Mouse (Mus musculus): ENCODE measurements around the gene Ulk4. TPM values are rescaled to one million over a fixed set of nuclear protein-coding genes. Genes with fewer than 3 reads are reported as not detected.

Gene Ulk4
- total RNA-seq, 1 experiment from 2014 or later, result 2.7 TPM

DNA sequence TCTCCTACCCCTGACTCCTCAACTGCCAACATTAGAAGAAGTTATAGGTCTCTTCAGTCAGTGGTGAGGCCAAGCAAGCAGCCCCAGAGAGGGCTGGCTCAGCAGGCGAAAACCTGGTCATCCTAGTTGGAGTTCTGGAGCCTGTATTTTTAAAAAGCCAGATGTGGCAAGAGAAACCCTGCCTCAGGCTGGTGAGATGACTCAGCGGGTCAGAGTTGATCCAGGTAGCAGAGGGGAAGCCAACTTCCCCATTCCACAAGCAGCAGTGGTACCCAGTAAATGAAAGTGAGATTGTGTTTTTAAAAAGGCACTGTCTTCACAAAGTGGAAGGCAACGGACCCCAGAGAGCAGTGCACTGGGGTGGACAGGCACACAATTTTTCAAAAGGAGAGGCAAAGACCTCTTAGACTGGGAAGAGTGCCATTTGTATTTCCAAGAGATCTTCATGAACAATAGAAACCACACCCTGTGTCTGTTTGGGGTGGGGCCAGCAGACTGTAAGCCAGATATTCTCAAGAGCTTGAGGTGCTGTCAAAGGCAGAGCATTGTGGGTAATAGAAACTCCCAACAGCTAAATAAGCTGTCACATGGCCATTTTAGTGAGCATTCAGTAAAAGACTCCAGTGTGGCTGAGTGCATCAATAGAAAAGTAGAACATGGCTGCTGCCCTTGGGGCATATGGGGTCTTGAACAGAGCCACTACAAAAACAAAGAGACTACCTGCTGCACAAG lies 314.9 kb downstream of the Ulk4 start:
- ATAC-seq (replicated peaks in 1 of 2; ENCODE audit: insufficient read depth in 1 of 2, low FRiP score in 2 of 2, low TSS enrichment in 1 of 2, low read depth in 1 of 2, poor library complexity in 2 of 2, severe bottlenecking in 2 of 2), result peak; percentile 52 to 71

DNA sequence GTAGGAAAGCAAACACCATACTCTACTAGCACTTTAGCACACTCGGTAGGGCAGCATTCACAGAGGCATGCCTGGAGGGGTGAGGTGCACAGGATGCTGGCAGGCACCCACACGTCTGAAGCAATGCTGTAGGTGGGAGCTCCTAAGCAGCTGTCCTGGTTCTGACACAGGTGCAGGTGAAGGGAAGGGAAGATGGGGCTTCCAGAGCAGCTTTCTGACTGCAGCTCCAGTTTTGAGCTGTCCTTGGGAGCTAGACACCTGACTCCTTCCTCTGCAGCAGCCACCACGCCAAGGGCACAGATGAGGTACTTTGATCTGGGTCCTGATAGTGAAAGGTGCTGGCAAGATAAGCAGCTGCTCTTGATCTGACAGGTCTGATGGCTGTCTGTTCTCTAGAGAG lies 315.5 kb downstream of the Ulk4 start:
- ATAC-seq (replicated peaks in 1 of 2; ENCODE audit: insufficient read depth in 1 of 2, low FRiP score in 2 of 2, low TSS enrichment in 1 of 2, low read depth in 1 of 2, poor library complexity in 2 of 2, severe bottlenecking in 2 of 2), result no peak

DNA sequence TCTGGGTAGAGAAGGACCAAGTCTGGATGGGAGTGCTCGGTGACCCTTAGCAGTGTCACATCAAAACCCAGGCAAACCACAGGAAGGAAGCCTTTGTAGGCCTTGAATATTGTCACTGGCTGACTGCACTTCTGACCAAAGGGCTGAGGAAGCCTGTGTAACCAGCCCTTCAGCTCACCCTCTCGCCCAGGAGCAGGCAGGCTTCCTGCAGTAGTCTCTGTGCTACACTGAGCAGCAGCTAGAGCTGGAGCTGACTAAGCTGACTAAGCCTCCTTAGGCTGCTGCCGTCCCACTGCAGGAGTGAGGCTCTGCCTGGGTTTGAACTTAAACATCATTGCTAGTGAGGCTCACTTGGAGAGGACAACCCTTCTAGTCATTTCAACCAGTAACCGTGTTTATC lies 316.4 kb downstream of the Ulk4 start:
- ATAC-seq (replicated peaks in 1 of 2; ENCODE audit: insufficient read depth in 1 of 2, low FRiP score in 2 of 2, low TSS enrichment in 1 of 2, low read depth in 1 of 2, poor library complexity in 2 of 2, severe bottlenecking in 2 of 2), result peak; percentile 50 to 57; a peak in 3 of 4 replicates

DNA sequence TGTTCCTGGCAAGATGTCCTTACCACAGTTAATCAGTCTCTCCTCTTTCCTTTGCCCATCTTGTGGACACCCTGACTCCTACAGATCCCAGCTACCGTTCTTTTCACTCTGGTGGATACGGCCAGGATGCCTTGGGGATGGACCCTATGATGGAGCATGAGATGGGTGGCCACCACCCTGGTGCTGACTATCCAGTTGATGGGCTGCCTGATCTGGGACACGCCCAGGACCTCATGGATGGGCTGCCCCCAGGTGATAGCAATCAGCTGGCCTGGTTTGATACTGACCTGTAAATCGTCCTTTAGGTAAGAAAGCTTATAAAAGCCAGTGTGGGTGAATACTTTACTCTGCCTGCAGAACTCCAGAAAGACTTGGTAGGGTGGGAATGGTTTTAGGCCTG lies 317.8 kb downstream of the Ulk4 start:
- ATAC-seq (replicated peaks in 1 of 2; ENCODE audit: insufficient read depth in 1 of 2, low FRiP score in 2 of 2, low TSS enrichment in 1 of 2, low read depth in 1 of 2, poor library complexity in 2 of 2, severe bottlenecking in 2 of 2), result no peak

DNA sequence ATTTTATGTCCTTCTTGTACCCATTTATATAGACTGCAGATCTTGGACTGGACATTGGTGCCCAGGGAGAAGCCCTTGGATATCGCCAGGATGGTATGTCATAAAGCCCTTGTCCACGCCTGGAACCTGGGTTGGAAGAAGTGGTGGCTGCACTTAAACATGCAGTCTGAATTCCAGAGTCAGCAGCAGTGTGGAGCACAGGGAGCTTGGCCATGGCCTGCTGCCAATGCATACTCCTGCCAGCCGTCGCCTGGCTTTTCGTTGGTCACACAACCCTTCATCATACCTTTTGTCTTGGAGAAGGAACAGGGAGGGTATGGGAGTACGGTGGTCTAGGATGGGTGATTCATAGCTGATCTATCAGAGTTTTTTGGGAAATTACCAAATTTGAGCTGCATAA lies 318.4 kb downstream of the Ulk4 start:
- ATAC-seq (replicated peaks in 1 of 2; ENCODE audit: insufficient read depth in 1 of 2, low FRiP score in 2 of 2, low TSS enrichment in 1 of 2, low read depth in 1 of 2, poor library complexity in 2 of 2, severe bottlenecking in 2 of 2), result no peak

DNA sequence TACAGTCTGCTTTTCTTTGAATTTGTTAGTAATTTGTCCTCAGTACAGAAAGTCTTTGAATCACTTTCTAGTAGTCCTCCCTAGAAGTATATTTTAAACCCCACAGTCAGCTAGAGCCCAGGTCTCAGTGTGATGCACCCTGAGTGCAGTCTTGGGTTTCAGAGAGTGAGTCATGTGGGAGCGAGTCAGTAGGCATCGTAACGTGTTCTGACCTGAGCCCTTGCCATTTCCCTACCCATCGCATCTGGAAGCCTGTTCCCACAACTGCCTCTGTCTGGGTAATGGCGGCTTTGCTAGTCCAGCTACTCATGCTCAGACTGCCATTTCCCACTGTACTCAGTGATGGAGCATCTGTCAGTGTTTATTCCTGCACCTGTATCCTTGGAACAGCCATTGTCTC lies 318.9 kb downstream of the Ulk4 start:
- ATAC-seq (replicated peaks in 1 of 2; ENCODE audit: insufficient read depth in 1 of 2, low FRiP score in 2 of 2, low TSS enrichment in 1 of 2, low read depth in 1 of 2, poor library complexity in 2 of 2, severe bottlenecking in 2 of 2), result no peak

DNA sequence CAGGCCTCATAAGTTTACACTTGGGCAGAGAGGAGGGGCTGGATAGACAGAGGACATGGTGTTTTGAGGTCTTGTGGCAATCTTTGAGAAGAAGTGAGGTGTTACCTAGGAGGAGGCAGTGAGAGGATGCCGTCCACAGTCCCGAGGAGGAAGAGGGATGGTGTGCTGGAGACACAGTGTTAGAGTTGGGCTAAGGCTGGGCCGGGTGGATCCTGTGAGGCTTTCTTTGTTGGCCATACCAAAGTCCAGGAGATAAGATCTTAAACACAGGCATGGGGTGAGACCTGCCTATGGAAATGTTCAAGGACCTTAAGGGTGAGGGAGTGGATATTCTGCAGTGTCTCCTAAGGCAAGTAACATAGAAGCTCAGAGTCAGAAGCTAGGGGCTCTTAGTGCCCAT lies 325.1 kb downstream of the Ulk4 start:
- ATAC-seq (replicated peaks in 1 of 2; ENCODE audit: insufficient read depth in 1 of 2, low FRiP score in 2 of 2, low TSS enrichment in 1 of 2, low read depth in 1 of 2, poor library complexity in 2 of 2, severe bottlenecking in 2 of 2), result no peak

DNA sequence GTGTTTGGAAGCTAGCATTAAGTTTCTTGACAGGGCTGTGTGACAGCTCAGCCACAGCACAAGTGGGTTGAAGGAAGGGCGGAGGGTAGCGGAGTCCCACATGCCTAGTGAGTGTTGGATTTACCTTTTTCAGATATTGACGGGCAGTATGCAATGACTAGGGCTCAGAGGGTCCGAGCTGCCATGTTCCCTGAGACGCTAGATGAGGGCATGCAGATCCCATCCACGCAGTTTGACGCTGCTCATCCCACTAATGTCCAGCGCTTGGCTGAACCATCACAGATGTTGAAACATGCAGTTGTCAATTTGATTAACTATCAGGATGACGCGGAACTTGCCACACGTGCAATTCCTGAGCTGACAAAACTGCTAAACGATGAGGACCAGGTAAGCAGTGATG lies 326.2 kb downstream of the Ulk4 start:
- ATAC-seq (replicated peaks in 1 of 2; ENCODE audit: insufficient read depth in 1 of 2, low FRiP score in 2 of 2, low TSS enrichment in 1 of 2, low read depth in 1 of 2, poor library complexity in 2 of 2, severe bottlenecking in 2 of 2), result no peak

DNA sequence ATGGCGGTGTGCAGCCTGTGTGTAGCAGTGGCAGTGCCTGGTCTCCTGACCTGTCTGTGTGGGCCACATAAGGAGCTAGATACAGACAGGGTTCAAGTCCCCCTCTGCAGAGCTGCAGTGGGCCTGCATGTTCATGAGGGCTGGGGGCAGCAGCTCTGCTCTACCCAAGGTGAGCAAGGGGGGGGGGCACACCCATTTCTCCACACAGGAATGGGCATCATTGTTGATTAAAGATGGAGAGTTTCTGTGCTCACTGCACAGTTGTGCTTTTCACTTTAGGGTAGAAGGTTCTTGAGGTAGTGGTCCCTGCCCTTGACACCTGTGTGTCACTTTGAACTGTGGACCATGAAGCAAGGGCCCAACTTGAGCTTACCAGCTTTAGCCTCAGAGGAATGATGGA lies 328.2 kb downstream of the Ulk4 start:
- no peak for ATAC-seq (replicated peaks in 1 of 2; ENCODE audit: insufficient read depth in 1 of 2, low FRiP score in 2 of 2, low TSS enrichment in 1 of 2, low read depth in 1 of 2, poor library complexity in 2 of 2, severe bottlenecking in 2 of 2)

DNA sequence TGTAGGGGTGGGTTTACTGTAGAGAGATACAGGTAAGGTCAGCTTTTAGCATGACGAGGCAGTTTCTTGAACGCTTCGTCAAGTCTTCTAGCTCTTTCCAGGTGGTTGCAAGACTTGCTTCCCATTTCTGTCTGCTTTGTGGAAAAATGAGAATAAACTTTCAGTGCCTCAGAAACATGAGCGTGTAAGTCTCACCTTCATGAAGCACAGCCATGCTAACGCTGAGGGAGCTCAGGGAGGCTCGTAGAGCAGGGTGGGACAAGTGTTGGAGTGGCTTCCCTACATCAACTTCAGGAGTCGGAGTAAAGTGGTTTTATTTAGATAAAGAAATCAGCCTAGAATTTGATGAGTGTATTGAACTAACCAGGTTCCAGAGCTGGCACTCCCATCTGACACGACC lies 330.9 kb downstream of the Ulk4 start:
- ATAC-seq (replicated peaks in 1 of 2; ENCODE audit: insufficient read depth in 1 of 2, low FRiP score in 2 of 2, low TSS enrichment in 1 of 2, low read depth in 1 of 2, poor library complexity in 2 of 2, severe bottlenecking in 2 of 2), result no peak

DNA sequence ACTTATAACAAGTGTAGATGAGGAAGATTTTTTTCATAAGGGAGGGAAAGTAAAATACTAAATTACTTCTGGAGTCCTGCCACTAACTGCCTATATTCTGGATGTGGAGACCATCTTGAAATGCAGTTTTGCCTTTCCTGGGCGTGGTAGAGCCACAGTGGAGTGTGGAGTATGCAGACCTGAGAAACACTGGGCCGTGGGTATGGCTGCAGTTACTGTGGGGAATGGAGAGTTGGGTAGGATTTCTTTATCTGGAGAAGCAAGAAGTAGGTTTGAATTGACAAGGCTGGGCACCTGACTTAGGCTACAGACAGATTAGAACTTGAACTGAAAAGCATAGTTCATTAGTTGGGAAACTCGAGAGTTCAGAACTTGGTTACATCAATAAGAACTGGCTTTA lies 332.8 kb downstream of the Ulk4 start:
- no peak for ATAC-seq (replicated peaks in 1 of 2; ENCODE audit: insufficient read depth in 1 of 2, low FRiP score in 2 of 2, low TSS enrichment in 1 of 2, low read depth in 1 of 2, poor library complexity in 2 of 2, severe bottlenecking in 2 of 2)

DNA sequence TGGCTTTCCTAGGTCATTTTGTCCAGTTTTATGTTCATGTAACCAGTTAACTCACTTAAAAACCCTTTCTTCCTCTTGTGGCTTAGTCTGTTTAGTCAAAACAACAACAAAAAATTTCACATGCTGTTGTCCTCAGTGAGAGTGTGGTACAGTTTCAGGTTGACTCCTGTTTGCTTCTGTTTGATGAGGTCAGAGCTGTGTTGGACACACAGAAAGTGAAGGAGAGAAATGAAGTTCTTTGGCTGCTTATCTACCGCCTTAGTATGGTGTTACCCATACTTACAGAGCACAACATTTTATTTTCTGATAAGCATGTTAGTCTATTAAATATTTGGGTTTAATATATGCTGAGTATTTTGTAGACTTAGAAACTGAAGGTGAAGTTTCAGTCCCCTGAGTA lies 333.2 kb downstream of the Ulk4 start:
- ATAC-seq (replicated peaks in 1 of 2; ENCODE audit: insufficient read depth in 1 of 2, low FRiP score in 2 of 2, low TSS enrichment in 1 of 2, low read depth in 1 of 2, poor library complexity in 2 of 2, severe bottlenecking in 2 of 2), result no peak

DNA sequence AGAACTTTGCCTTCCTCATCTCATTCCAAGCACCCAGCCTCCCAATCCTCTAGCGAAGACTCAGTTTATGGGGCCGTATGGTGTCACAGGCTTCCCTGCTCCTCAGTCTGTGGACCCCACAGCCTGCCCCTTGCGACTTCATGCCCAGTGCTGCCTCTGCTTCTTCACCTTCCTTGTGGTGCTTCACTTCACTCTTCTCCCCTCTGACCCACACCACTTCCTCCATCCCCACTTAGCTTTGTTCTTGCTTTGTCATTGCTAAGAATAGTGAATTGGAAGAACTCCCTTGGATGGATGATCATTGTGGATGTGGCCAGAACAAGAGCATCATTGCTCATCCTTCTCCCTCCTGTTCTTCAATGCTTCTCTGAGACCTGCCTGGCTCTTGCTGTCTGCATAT lies 336.1 kb downstream of the Ulk4 start:
- 0 out of 4 replicates have a peak, but pooled peaks of 1 of the 2 experiments have one; percentile 23 for ATAC-seq (replicated peaks in 1 of 2; ENCODE audit: insufficient read depth in 1 of 2, low FRiP score in 2 of 2, low TSS enrichment in 1 of 2, low read depth in 1 of 2, poor library complexity in 2 of 2, severe bottlenecking in 2 of 2)

DNA sequence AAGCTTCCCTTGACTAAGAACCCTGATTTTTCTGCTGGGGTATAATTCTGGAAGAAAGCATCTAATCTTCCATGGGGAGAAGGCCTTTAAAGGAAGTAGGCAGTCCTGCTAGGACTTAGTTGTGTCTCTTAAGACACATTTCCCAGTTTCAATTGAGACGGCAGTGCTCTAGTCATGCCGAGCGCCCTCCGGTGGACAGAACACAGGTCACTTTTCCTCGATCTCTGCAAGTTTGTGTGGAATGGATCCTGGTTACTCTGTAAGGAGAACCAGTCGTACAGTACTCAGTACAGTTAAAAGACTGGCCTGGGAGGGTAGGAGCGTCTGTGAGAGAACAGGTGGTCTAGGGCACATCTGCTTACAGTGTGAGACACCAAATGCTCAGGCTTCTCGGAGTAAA lies 340.6 kb downstream of the Ulk4 start:
- no peak for ATAC-seq (replicated peaks in 1 of 2; ENCODE audit: insufficient read depth in 1 of 2, low FRiP score in 2 of 2, low TSS enrichment in 1 of 2, low read depth in 1 of 2, poor library complexity in 2 of 2, severe bottlenecking in 2 of 2)

DNA sequence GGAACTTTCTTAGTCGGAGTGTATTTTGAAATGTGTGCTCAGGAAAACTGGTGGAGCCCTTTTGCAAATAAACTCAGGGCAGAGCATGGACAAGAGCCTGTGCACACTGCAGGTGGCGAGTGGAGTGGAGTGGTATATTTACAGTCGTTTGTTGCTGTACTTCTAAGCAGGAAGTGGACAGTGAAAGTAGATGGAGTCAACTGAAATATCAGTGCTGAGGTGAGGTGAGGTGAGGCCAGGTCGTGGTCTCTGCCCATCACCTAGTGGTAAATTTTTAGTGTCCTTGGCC lies 341.4 kb downstream of the Ulk4 start:
- no peak for ATAC-seq (replicated peaks in 1 of 2; ENCODE audit: insufficient read depth in 1 of 2, low FRiP score in 2 of 2, low TSS enrichment in 1 of 2, low read depth in 1 of 2, poor library complexity in 2 of 2, severe bottlenecking in 2 of 2)

DNA sequence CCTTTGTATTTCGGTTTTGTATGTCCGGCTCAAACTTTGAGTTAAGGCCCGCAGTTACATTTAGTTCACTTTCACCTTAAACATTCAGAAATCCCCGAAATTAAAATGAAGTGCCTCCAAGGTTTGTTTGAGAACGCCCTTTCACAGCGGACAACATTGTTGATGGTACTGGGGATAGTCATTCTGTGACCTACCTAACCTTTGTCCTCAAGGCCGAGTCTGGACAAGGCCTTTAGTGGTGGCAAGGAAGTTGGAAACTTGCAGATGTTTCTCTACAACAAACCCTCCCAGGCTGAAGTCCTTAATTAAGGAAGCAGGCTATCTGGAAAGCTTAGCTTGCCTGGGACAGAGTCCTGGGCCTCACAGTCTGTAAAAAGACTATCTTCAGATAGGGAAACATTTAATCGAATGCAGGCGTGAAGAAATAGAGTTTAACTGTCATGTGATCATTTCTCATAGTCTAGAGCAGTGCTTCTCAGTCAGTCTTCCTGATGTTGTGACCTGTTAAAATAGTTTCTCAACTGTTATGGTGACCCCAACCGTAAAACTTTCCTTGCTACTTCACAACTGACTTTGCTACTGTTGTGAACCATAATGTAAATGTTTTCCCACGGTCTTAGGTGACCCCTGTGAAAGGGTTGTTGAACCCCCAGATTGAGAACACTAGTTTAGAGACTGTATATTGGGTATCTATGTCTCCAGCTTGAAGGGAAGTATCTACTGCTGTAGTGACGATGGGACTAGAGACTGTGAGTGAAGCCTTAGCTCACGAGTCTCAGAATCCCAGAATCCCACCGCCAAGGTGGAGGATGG lies 342.0 kb downstream of the Ulk4 start:
- no peak; a peak in 1 of 4 replicates for ATAC-seq (replicated peaks in 1 of 2; ENCODE audit: insufficient read depth in 1 of 2, low FRiP score in 2 of 2, low TSS enrichment in 1 of 2, low read depth in 1 of 2, poor library complexity in 2 of 2, severe bottlenecking in 2 of 2)

DNA sequence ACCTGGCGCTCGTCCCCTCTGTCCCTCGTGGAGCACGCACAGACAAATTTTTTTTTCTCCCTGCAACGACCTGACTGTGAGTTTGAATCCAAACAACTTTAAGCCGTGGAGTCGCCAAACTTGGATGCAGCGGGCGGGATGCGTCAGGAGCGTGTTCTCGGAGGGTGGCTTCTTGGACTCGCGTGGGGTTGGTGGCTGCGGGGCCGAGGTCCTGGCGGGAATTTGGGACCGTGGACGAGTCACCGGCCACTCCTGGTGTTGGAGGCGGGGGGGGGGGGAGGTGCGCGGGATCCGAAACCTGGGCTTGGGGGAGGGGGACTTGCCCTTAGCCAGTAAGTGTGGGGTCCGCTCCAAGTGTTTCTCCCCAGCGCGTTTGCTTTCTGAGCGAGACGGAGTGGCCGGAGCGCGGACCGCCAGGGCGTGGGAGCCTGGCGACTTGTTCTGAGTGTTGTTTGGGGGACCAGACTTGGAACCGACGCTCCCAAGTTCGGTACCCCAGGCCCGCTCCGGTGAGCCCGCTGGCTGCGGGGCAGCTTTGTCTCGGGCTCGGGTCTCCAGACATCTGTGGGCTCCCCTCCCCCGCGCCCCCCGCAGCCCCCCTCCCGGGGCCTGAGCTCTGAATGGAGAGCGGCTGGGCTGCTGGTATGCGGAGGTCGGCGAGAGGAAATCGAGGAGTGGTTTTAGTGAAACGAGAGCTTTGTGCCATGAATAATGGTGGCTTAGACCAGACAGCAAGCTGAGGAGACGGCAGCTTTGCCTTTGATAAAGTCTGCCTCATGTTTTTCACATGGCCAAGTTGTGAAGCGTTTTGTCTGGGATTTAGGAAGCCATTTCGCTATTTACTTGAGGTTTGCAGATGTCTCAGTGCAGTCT lies 342.9 kb downstream of the Ulk4 start:
- ATAC-seq (replicated peaks in 1 of 2; ENCODE audit: insufficient read depth in 1 of 2, low FRiP score in 2 of 2, low TSS enrichment in 1 of 2, low read depth in 1 of 2, poor library complexity in 2 of 2, severe bottlenecking in 2 of 2), result 0 out of 4 replicates have a peak, but pooled peaks of 1 of the 2 experiments have one; percentile 6

DNA sequence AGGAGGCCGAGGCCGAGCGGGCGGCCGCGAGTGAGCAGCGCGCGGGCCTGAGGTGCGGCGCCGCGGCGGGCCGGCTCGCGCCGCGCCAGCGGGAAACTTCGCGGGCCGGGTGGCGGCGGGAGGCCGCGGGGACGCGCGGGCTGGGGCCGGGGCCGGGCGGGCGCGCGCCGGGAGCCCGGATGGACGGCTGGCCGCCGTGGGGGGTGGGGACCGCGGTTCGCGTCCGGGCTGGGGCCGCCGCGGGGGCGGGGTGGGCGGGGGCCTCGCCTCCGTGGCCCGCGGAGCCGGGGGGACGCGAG lies 343.5 kb downstream of the Ulk4 start:
- no peak for ATAC-seq (replicated peaks in 1 of 2; ENCODE audit: insufficient read depth in 1 of 2, low FRiP score in 2 of 2, low TSS enrichment in 1 of 2, low read depth in 1 of 2, poor library complexity in 2 of 2, severe bottlenecking in 2 of 2)
